Mouse (Mus musculus) heart, adult 2 months (tissue): ENCODE data around the gene Slf2. TPM values are rescaled to one million over a fixed set of nuclear protein-coding genes. Genes with fewer than 3 reads are reported as not detected.

Source experiments
- DNase-seq, 2 experiments: peaks; one replicate each; pipeline ENCODE4 v3.0.0; 2021
- H3K27ac ChIP-seq: fragments of 200-600 bp; 2 replicates; pipeline ENCODE4 v1.8.1; 2022
- H3K27me3 ChIP-seq: fragments of 200-500 bp; 2 replicates; pipeline ENCODE4 v1.6.1; 2012; ENCODE audit warnings: mild to moderate bottlenecking, low read length, inconsistent platforms, mixed read lengths; ENCODE audit not compliant: control insufficient read depth, insufficient read depth
- H3K36me3 ChIP-seq: fragments of 200-500 bp; 2 replicates; pipeline ENCODE4 v1.6.1; 2012; ENCODE audit warnings: low read length, inconsistent platforms; ENCODE audit not compliant: control insufficient read depth, insufficient read depth
- H3K4me1 ChIP-seq: fragments of 200-500 bp; 2 replicates; pipeline ENCODE4 v1.6.1; 2011; ENCODE audit warnings: low read length; ENCODE audit not compliant: control insufficient read depth, insufficient read depth
- H3K4me3 ChIP-seq: fragments of 200-600 bp; 2 replicates; pipeline ENCODE4 v1.8.1; 2022
- H3K79me2 ChIP-seq: fragments of 200-500 bp; replicated peaks from 2 replicates; pipeline ENCODE4 v1.6.1; 2012; ENCODE audit warnings: mild to moderate bottlenecking, inconsistent platforms, low read length, moderate library complexity, mixed read lengths; ENCODE audit not compliant: control insufficient read depth, insufficient read depth
- H3K9ac ChIP-seq: fragments of 200-500 bp; 2 replicates; pipeline ENCODE4 v1.6.1; 2012; ENCODE audit warnings: low read depth, mild to moderate bottlenecking, control low read depth, inconsistent platforms, low read length, mixed read lengths
- CTCF ChIP-seq: fragments of 200-600 bp; IDR thresholded peaks from 2 replicates; pipeline ENCODE4 v1.8.1; 2022; ENCODE audit warnings: antibody characterized with exemption, mild to moderate bottlenecking, moderate library complexity
- EP300 ChIP-seq: fragments of 200-500 bp; IDR thresholded peaks from 2 replicates; pipeline ENCODE4 v1.6.1; 2011; ENCODE audit warnings: low read depth, low read length, control low read depth; ENCODE audit not compliant: insufficient read depth
- POLR2A ChIP-seq: fragments of 200-500 bp; IDR thresholded peaks from 2 replicates; pipeline ENCODE4 v1.6.1; 2011; ENCODE audit warnings: mild to moderate bottlenecking, low read depth, low read length, control low read depth; ENCODE audit not compliant: insufficient read depth
- WGBS: fragments of 180-500 bp; shearing (Covaris S2); methylation state at CpG from one replicate; pipeline ENCODE4 v1.1.7; 2018; 5-methylcytosine and 5-hydroxymethylcytosine counted together
- intact Hi-C: fragments of 180-260 bp; cut with DNase I; formaldehyde crosslinking; loops from one replicate; pipeline ENCODE4 v1.15.1; 2025
- long read RNA-seq: library from polyadenylated mRNA; stranded (forward); transcript quantifications from one replicate; pipeline ENCODE4 v2.0.0, GENCODE M21; 2021
- polyA plus RNA-seq: library from polyadenylated mRNA; depleted of rRNA; stranded (reverse); fragments of >200 nt; gene quantifications from 2 replicates; pipeline ENCODE4 v1.2.3, GENCODE M21; 2012; rRNA removed
- total RNA-seq, 2 experiments: library from RNA; stranded (reverse); gene quantifications; 2 replicates each; pipeline ENCODE4 v1.2.3; 2021

Slf2 gene
- total RNA-seq: 10 to 100 TPM; 18.4 to 23.0 TPM
- polyA plus RNA-seq: 14.3 and 16.6 TPM in 2 replicates
- long read RNA-seq, full-length matches to known transcripts: 5 of 11 reads
- long read RNA-seq, partial matches to known transcripts: 1 of 11 reads
- long read RNA-seq, other reads (novel, unspliced or antisense): 5 of 11 reads

DNA sequence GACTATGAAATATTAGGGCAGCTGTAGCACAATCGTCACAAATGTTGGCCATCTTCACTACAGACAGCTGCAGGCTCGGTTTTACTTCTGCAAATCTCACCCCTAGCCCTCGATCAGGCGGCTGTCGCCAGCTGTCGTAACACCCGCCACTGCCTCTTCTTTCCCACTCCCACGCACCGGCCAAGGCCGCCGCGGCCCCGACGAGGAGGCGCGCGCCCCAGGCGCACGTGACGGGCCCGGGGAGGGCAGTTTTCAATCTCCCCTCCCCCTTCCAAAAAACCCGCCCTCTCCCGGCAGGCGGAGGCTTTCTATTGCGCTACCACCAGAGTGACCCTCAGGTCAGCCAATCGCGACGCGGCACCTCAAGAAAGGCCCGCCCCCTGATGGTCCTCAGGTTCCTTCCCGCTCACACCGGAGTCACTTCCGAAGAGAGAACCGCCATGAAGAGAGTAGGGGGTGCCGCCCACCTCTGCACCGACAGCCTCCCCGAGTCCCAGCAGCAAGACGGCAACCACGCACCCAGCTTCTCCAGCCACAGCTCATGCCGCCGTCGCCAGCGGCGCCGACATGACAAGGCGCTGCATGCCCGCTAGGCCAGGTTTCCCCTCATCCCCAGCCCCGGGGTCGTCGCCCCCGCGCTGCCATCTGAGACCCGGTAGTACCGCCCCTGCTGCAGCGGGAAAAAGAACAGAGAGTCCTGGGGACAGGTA lies at the start of gene Slf2:
TSS of gene Slf2 (plus strand) at position 408 of the 710 bp plus-strand sequence.
- TF ChIP-seq CTCF: peak; percentile 53
- TF ChIP-seq EP300: peak; percentile 47; the same call in 1 of the 2 replicates
- peak; percentile 84 for TF ChIP-seq POLR2A
- Histone ChIP-seq H3K9ac (peak within 1 kb of the TSS; percentile 80), H3K4me1 (peaks cover 6% of the 10 kb centered on the region), H3K4me3 (peak within 1 kb of the TSS; percentile 79), H3K27me3 (no peaks in the 10 kb centered on the region), H3K27ac (peak within 1 kb of the TSS; percentile 87), H3K79me2 (no peaks in the 10 kb centered on the region), H3K36me3 (peaks cover 20% of the 10 kb centered on the region)
- WGBS: under 1% methylated on average over 55 of the region's 55 CpGs
- intact Hi-C loops: loop anchor here (5.0 kb wide), 1 partner anchor 86 kb away; no protein-coding TSS in a partner anchor
- DNase-seq: peak; percentile 99

DNA sequence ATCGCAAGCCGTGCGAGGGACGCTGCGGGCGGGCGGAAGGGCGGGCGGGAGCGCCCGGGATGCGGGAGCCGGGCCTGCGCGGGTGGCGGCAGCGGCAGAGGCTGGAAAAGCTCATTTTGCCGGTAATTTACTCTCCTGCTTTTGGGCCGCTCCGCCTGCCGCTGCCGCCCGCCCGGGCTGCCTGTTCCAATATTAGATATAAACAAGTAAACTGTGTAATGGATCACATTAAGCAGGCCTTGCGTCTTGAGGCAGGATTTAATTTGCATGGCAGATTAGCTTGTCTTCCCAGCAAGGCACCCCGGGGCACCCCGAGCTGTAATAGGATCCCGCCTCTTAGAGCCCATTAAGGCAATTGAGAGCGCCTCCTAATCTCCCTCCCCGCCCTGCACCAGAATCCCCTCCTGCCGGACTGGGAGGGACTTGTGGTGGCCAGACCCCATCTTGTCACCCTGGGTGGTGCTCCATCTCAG lies 48.4 kb upstream of the Slf2 start:
- H3K27me3 ChIP-seq: no peaks in the 10 kb centered on the region; the same call in 1 of the 2 replicates
- intact Hi-C loops: no loop called here
- H3K27ac ChIP-seq: peak overlapping the region; percentile 40; the same call in 1 of the 2 replicates
- peak; percentile 57 to 61 for DNase-seq
- peak overlapping the region; percentile 51 for H3K9ac ChIP-seq
- H3K4me1 ChIP-seq: peaks cover 2% of the 10 kb centered on the region
- peak overlapping the region; percentile 42 for H3K4me3 ChIP-seq
- no peaks in the 10 kb centered on the region for H3K79me2 ChIP-seq
- 1% methylated on average over 31 of the region's 31 CpGs for WGBS
- no peaks in the 10 kb centered on the region for H3K36me3 ChIP-seq
- TF ChIP-seq CTCF: no peak
- TF ChIP-seq POLR2A: 0 out of 2 replicates have a peak, but pooled peaks have one; percentile 42

DNA sequence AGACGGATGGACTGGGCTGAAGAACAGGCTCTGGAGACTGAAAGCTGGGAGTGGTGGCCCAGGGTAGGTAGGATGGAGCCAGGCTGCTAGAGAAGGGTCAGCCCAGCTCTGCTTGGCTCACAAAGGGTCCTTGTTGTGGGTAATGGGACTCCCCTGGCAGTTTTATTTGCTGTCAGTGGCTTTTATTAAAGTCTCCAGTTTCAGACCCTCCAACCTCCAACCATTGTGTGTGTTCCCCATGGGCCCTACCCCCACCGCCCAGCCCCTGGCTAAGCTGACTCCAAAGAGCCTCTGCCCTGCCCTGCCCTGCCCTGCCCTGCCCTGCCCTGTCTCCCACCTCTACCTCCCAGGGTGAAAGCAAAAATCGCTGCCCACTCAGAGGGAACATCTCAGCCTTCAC lies 46.6 kb upstream of the Slf2 start:
- Histone ChIP-seq H3K4me3 (no peak overlapping the region), H3K27me3 (no peaks in the 10 kb centered on the region; the same call in 1 of the 2 replicates), H3K9ac (no peak overlapping the region), H3K36me3 (no peaks in the 10 kb centered on the region), H3K79me2 (no peaks in the 10 kb centered on the region), H3K4me1 (peaks cover 2% of the 10 kb centered on the region), H3K27ac (no peak overlapping the region)
- intact Hi-C loops: no loop called here
- WGBS: 59% methylated on average over 3 of the region's 3 CpGs
- TF ChIP-seq EP300 (no peak), CTCF (no peak), POLR2A (no peak)
- peak in 1 of 2 experiments; percentile 7 for DNase-seq

DNA sequence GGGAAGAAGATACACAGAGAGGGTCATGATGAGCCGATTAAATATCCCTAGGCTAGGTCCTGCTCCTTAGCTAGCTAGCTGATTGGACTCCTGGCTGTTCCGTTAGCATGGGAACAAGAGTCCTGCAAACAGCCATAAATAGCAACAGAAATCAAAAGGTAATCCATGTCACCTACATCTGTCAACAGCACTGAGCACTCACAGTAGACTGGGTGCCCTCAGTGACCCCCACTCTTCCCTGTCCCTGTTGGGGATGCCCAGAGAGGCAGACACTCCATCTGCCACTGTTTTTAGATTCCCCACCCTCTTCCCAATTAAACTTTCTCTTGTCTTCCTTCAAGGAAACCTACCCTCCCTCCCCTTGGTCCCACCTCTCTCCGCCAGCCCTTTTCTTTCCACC lies 44.5 kb upstream of the Slf2 start:
- intact Hi-C loops: loop anchor here (2.0 kb wide), 2 partner anchors 132 to 234 kb away; no protein-coding TSS in a partner anchor
- H3K4me3 ChIP-seq: no peak overlapping the region
- H3K27me3 ChIP-seq: no peaks in the 10 kb centered on the region; the same call in none of the 2 replicates
- peak in 1 of 2 experiments; percentile 41 for DNase-seq
- peak; percentile 71; the same call in 1 of the 2 replicates for TF ChIP-seq EP300
- TF ChIP-seq POLR2A: no peak
- H3K36me3 ChIP-seq: no peaks in the 10 kb centered on the region
- peaks cover 2% of the 10 kb centered on the region for H3K4me1 ChIP-seq
- H3K79me2 ChIP-seq: no peaks in the 10 kb centered on the region
- WGBS: 35% methylated on average over 3 of the region's 3 CpGs
- H3K27ac ChIP-seq: no peak overlapping the region; the same call in 1 of the 2 replicates
- no peak overlapping the region for H3K9ac ChIP-seq

DNA sequence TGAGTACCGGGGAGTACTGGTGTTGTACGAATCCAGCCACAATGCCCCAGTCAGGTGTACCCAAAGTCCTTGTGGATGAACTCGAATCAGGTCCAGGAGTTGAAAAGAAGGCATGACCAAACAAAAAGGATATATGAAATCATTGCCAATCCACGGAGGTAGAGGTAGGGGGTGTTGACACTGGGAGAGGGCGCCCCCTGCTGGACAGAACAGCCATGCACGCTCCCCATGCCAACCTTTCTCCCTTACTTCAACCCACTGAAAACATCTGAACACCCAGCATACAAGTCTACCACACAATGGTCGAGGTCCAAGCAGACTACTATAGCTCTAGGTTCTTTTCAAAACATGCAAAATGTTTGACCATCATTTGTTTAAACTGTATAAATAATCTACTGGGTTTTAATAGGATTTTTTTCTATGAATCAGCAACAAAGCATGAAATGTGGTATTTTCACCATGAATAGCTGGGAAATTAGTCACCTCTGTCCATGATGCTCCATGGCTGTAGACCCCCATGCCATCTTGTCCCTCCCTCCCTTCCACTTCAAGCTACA lies 43.2 kb upstream of the Slf2 start:
- DNase-seq: peak; percentile 45 to 74
- no peak for TF ChIP-seq POLR2A
- TF ChIP-seq CTCF: peak; percentile 97
- no peak for TF ChIP-seq EP300

DNA sequence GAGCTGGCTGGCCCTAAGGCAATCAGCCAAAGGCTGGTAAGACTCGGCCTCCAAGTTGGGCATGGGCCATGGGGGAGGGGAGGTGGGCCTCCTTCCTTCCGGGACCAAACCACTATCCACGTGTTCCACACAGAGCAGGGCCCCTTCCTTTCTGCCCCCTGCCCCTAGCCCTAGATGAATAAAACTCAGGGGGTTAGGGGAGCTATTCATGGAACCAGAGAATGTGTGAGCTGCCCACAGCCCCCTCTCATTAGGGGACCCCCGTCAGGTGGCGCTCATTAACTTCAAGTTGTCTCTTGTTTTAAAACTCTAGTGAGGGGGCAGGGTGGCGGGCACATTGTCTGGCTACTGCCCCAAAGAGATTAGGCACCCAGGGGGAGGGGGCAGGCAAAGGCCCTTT lies 41.4 kb upstream of the Slf2 start:
- no peak for TF ChIP-seq EP300
- no peak for TF ChIP-seq POLR2A
- TF ChIP-seq CTCF: no peak
- no peaks in the 10 kb centered on the region; the same call in none of the 2 replicates for H3K27me3 ChIP-seq
- H3K4me1 ChIP-seq: peaks cover 2% of the 10 kb centered on the region
- H3K4me3 ChIP-seq: no peak overlapping the region
- intact Hi-C loops: no loop called here
- H3K9ac ChIP-seq: no peak overlapping the region
- no peaks in the 10 kb centered on the region for H3K79me2 ChIP-seq
- no peak overlapping the region for H3K27ac ChIP-seq
- WGBS: 39% methylated on average over 6 of the region's 6 CpGs
- no peaks in the 10 kb centered on the region for H3K36me3 ChIP-seq
- DNase-seq: no peak

More for the DNA sequence above, 43.2 kb upstream of the Slf2 start:
- H3K4me3 ChIP-seq: no peak overlapping the region
- no peak overlapping the region for H3K9ac ChIP-seq
- H3K27me3 ChIP-seq: no peaks in the 10 kb centered on the region; the same call in none of the 2 replicates
- peaks cover 2% of the 10 kb centered on the region for H3K4me1 ChIP-seq
- no peaks in the 10 kb centered on the region for H3K79me2 ChIP-seq
- WGBS: 23% methylated on average over 7 of the region's 7 CpGs
- no peaks in the 10 kb centered on the region for H3K36me3 ChIP-seq
- intact Hi-C loops: loop anchor here (2.0 kb wide), 2 partner anchors 133 to 235 kb away; no protein-coding TSS in a partner anchor
- H3K27ac ChIP-seq: no peak overlapping the region
